Mouse (Mus musculus): ENCODE results near the gene Hemk1. TPM values are rescaled to one million over a fixed set of nuclear protein-coding genes. Genes with fewer than 3 reads are reported as not detected.

The Hemk1 gene
- polyA plus RNA-seq, 1 experiment = 25.5 TPM

DNA sequence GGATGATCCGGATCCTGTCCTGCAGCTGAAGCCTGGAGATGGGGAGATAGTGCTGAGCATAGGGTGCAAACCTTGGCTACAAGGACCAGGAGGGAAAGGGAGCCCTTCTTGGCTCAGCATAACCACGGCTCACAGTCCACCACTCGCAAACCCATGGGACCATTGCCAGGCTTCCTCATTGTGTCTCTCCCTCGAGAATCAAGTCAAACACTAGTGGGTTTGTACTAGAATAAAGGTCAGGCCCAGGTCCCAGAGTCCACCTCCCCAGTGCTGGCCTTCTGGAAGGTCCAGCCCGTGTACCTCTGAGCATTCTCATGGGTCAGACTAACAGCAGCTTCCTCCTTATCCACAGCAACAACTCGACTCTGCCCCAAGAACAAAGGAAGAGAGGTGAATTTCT is 7.4 kb downstream of the Hemk1 start:
- DNase-seq = no peak
- peaks cover 28% of the 10 kb centered on the region for H3K4me1 ChIP-seq (replicated peaks; ENCODE audit: control insufficient read depth, insufficient read depth, low read length)
- 78% methylated on average over 6 of the region's 6 CpGs for WGBS
- H3K36me3 ChIP-seq (ENCODE audit: control insufficient read depth, insufficient read depth, low read length) = no peaks in the 10 kb centered on the region
- H3K27me3 ChIP-seq (ENCODE audit: control insufficient read depth, insufficient read depth, low read length) = no peaks in the 10 kb centered on the region
- no peak overlapping the region for H3K27ac ChIP-seq (ENCODE audit: control insufficient read depth, insufficient read depth, low read length)
- no peak for TF ChIP-seq POLR2A (IDR thresholded peaks at IDR 0.05; ENCODE audit: control insufficient read depth, extremely low read depth, insufficient read depth, low read length, poor library complexity)
- no peak for TF ChIP-seq CTCF (IDR thresholded peaks at IDR 0.05; ENCODE audit: borderline replicate concordance, control insufficient read depth, extremely low read depth, insufficient read depth, low read length, poor library complexity)
- H3K4me3 ChIP-seq (ENCODE audit: control insufficient read depth, insufficient read depth, low read length) = no peak overlapping the region

DNA sequence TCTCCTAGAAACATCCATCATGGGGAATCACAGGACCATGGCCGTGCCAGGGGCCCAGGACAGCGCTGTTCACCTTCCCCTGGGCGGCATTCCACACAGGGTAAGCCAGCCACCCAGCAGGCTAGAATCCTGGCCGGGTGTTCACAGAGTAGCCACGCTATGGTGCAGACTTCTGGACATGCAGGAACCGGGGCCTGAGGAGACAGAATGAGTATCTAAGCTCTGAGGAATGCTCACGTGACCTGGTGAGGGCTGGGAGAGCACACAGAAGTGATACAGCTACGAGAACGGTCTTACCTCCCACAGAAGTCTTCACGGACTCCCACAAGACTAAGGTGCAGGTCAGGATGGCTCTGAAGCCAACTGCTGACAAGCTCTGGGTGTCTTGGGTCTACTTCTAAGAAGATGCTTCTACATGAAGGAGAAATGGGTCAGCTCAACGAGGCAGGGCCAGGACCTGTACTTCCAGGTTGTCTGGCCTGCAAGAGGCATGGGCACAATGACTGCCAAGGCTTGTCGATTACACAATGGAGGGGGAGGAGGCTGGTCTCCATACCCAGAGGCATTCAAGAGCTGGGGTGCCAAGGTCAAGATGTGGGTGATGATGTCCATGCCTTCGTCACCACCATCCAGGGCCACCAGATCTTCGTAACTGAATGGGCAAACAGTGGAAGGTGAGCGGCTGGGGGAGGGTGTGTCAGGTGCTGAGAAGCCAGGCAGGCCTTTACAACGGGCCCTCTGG is 10.1 kb downstream of the Hemk1 start:
- Histone ChIP-seq H3K4me1 (replicated peaks; ENCODE audit: control insufficient read depth, insufficient read depth, low read length) (peaks cover 23% of the 10 kb centered on the region), H3K27me3 (ENCODE audit: control insufficient read depth, insufficient read depth, low read length) (no peaks in the 10 kb centered on the region), H3K4me3 (ENCODE audit: control insufficient read depth, insufficient read depth, low read length) (no peak overlapping the region), H3K36me3 (ENCODE audit: control insufficient read depth, insufficient read depth, low read length) (no peaks in the 10 kb centered on the region), H3K27ac (ENCODE audit: control insufficient read depth, insufficient read depth, low read length) (no peak overlapping the region)
- no peak for DNase-seq
- WGBS = 94% methylated on average over 16 of the region's 16 CpGs
- TF ChIP-seq CTCF (IDR thresholded peaks at IDR 0.05; ENCODE audit: borderline replicate concordance, control insufficient read depth, extremely low read depth, insufficient read depth, low read length, poor library complexity) = no peak
- TF ChIP-seq POLR2A (IDR thresholded peaks at IDR 0.05; ENCODE audit: control insufficient read depth, extremely low read depth, insufficient read depth, low read length, poor library complexity) = no peak

DNA sequence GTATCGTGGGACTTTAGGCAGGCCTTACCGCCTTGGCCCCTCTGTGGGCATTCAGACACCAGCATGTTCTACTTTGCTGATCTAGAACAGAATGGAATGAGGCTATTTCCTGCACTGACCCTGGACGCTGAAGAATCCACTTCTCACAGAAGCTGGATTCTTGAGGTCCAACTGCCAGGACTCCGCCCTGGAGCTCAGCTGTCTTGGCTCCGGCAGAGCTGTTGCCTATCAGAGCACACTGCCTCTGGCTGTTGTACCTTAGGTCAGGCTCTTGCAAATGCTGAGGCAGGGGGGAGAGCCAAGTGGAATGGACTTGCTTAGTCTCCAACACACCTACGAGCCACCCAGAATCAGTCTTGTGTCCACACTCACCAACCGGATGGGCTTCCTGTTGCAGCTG is 12.2 kb downstream of the Hemk1 start:
- no peak for DNase-seq
- Histone ChIP-seq H3K4me3 (ENCODE audit: control insufficient read depth, insufficient read depth, low read length) (no peak overlapping the region), H3K27ac (ENCODE audit: control insufficient read depth, insufficient read depth, low read length) (no peak overlapping the region), H3K27me3 (ENCODE audit: control insufficient read depth, insufficient read depth, low read length) (no peaks in the 10 kb centered on the region), H3K36me3 (ENCODE audit: control insufficient read depth, insufficient read depth, low read length) (no peaks in the 10 kb centered on the region), H3K4me1 (replicated peaks; ENCODE audit: control insufficient read depth, insufficient read depth, low read length) (peaks cover 19% of the 10 kb centered on the region)
- WGBS = 87% methylated on average over 7 of the region's 7 CpGs
- TF ChIP-seq POLR2A (IDR thresholded peaks at IDR 0.05; ENCODE audit: control insufficient read depth, extremely low read depth, insufficient read depth, low read length, poor library complexity) (no peak), CTCF (IDR thresholded peaks at IDR 0.05; ENCODE audit: borderline replicate concordance, control insufficient read depth, extremely low read depth, insufficient read depth, low read length, poor library complexity) (no peak)

DNA sequence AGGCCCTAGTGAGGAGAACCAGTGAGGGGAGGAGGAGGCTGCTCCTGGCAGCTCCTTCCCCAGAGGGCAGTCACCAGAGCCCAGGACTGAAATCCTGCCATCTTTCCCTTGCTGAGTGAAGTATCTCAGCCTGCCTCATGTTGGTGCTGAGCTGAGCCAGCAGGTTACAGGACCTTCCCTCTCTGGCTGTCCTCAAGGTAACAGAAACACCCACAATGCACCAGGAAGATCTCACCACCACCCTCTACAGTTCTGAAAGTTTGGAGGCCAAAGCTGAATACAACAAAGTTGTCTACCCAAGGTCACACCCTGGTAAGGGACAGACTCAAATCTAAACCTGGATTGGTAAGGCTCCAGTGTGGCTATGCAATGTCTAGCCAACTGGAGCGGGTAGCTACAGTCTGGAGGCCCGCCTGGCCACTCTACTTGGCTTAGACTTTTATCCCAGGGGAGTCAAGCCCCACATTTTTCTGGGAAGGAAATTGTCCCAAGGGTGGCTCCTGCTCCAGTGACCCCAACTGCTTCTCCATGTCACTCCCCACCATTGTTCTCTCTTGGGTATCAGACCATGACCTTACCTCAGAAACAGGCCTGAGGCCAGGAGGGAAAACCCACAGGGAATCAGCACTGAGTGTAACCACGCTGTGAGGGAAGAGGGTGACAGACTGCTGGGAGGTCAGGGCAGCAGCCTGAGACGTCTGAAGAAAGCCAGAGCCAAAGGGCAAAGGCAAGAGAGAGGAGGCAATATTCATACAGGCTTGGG is 13.2 kb downstream of the Hemk1 start:
- no peak for TF ChIP-seq POLR2A (IDR thresholded peaks at IDR 0.05; ENCODE audit: control insufficient read depth, extremely low read depth, insufficient read depth, low read length, poor library complexity)
- no peak for TF ChIP-seq CTCF (IDR thresholded peaks at IDR 0.05; ENCODE audit: borderline replicate concordance, control insufficient read depth, extremely low read depth, insufficient read depth, low read length, poor library complexity)
- Histone ChIP-seq H3K27me3 (ENCODE audit: control insufficient read depth, insufficient read depth, low read length) (no peaks in the 10 kb centered on the region), H3K27ac (ENCODE audit: control insufficient read depth, insufficient read depth, low read length) (no peak overlapping the region), H3K36me3 (ENCODE audit: control insufficient read depth, insufficient read depth, low read length) (no peaks in the 10 kb centered on the region), H3K4me1 (replicated peaks; ENCODE audit: control insufficient read depth, insufficient read depth, low read length) (peaks cover 19% of the 10 kb centered on the region), H3K4me3 (ENCODE audit: control insufficient read depth, insufficient read depth, low read length) (no peak overlapping the region)
- 75% methylated on average over 4 of the region's 4 CpGs for WGBS
- no peak for DNase-seq

DNA sequence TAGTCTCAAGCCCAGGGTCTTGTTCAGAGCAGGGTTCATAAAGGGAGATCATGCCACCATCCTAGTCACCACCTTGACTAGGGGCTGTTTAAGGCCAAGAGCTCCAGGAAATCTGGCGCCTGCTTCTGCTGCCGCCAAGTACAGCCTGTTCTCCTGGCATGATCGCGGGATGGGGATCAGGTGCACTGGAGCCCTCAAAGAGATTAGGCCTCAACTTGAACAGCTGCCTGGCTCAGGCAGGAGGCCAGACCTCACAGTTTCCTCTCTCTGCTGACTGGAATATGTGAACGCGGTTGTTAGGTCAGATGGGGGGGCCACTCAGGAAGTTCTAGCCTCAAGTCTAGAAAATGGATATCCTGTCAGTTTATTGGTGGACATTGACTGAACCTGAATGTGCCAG is 14.6 kb downstream of the Hemk1 start:
- Histone ChIP-seq H3K27ac (ENCODE audit: control insufficient read depth, insufficient read depth, low read length) (no peak overlapping the region), H3K27me3 (ENCODE audit: control insufficient read depth, insufficient read depth, low read length) (no peaks in the 10 kb centered on the region), H3K4me3 (ENCODE audit: control insufficient read depth, insufficient read depth, low read length) (no peak overlapping the region), H3K4me1 (replicated peaks; ENCODE audit: control insufficient read depth, insufficient read depth, low read length) (peaks cover 19% of the 10 kb centered on the region), H3K36me3 (ENCODE audit: control insufficient read depth, insufficient read depth, low read length) (no peaks in the 10 kb centered on the region)
- 4% methylated on average over 6 of the region's 6 CpGs for WGBS
- no peak for TF ChIP-seq POLR2A (IDR thresholded peaks at IDR 0.05; ENCODE audit: control insufficient read depth, extremely low read depth, insufficient read depth, low read length, poor library complexity)
- no peak for TF ChIP-seq CTCF (IDR thresholded peaks at IDR 0.05; ENCODE audit: borderline replicate concordance, control insufficient read depth, extremely low read depth, insufficient read depth, low read length, poor library complexity)
- peak; percentile 20 for DNase-seq

DNA sequence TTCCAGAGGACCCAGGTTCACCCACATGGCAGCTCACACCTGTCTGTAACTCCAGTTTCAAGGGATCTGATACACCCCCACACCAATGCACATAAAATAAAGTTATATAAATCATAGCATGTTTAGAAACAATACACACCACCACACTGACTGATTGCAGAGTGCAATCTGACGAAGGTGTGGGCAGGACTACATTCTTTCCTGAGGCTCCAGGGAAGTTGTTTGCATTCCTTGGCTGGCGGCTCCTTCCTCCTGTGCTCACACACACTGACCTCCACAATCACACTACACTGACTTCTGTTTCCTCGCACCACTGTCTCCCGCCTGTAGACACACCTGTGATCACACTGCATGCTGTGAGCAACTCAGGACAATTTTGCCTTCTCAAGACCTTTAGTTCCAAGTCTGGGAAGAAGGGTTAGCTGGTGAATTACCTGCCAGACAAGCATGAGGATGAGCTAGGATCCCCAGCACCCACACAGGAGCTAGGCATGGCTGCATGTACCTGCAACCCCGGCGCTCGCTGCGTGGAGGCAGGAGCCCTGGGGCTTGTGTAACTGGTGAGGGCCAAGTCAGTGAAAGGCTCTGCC is 15.6 kb downstream of the Hemk1 start:
- Histone ChIP-seq H3K27ac (ENCODE audit: control insufficient read depth, insufficient read depth, low read length) (no peak overlapping the region), H3K36me3 (ENCODE audit: control insufficient read depth, insufficient read depth, low read length) (no peaks in the 10 kb centered on the region), H3K4me1 (replicated peaks; ENCODE audit: control insufficient read depth, insufficient read depth, low read length) (peaks cover 19% of the 10 kb centered on the region), H3K27me3 (ENCODE audit: control insufficient read depth, insufficient read depth, low read length) (no peaks in the 10 kb centered on the region), H3K4me3 (ENCODE audit: control insufficient read depth, insufficient read depth, low read length) (no peak overlapping the region)
- WGBS = 84% methylated on average over 8 of the region's 8 CpGs
- TF ChIP-seq CTCF (IDR thresholded peaks at IDR 0.05; ENCODE audit: borderline replicate concordance, control insufficient read depth, extremely low read depth, insufficient read depth, low read length, poor library complexity) (no peak), POLR2A (IDR thresholded peaks at IDR 0.05; ENCODE audit: control insufficient read depth, extremely low read depth, insufficient read depth, low read length, poor library complexity) (no peak)
- DNase-seq = no peak

Data from thymus, adult 2 months (tissue).